Mouse (Mus musculus): ENCODE results near the gene Gm10912. TPM values are rescaled to one million over a fixed set of nuclear protein-coding genes. Genes with fewer than 3 reads are reported as not detected.
"Not testable (repeated sequence)": the region's sequence is repeated elsewhere in the genome, so short reads cannot be mapped to it uniquely, and the experiment has no call there.

The Gm10912 gene
- polyA plus RNA-seq (2011; ENCODE audit: insufficient read length, low read depth, missing spikeins): not detected in 2 replicates

DNA sequence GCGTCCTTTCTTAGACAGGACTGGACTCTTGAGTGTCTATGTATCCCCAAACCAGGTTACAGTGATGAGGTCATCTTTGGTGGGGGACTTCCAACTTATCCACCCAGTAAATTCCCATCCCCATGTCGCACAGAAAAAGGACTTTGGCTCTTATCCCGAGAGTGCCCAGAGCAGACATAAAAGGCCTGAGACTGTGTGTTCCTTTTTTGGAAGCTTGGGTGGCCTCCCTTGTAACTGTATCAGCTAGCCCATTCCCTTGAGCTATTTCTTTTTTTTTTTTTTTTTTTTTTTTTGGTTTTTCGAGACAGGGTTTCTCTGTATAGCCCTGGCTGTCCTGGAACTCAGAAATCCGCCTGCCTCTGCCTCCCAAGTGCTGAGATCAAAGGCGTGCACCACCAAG, at the start of gene Gm10912:
Gene Gm10912 (plus strand): TSS at position 301 of the 400 bp plus-strand sequence.
- not testable (repeated sequence) for H3K4me1 ChIP-seq (ENCODE audit: control insufficient read depth, insufficient read depth, low read length); H3K4me3 ChIP-seq (ENCODE audit: insufficient read depth, low read length); H3K27ac ChIP-seq (ENCODE audit: insufficient read depth, low read length)

DNA sequence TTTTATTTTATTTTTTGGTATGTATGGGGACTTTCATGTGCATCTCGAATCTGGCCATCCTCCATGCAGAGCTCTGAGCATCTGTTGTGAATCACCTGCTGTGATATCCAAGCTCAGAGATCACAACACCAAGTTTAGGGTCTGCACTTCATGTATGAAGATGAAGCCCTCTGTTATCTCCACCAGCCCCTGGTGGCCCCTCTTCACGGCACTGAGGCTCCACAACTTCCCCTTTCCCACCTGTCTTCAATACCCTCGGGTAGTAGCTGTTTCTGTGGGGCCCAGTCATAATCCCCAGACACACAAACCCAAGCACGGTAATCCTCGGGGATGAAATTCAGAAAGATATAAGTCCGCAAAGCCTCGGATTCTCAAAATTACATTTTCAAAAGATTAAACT, 42.5 kb upstream of the Gm10912 start:
- Histone ChIP-seq H3K4me1 (ENCODE audit: control insufficient read depth, insufficient read depth, low read length) (no peaks in the 10 kb centered on the region), H3K4me3 (ENCODE audit: insufficient read depth, low read length) (no peak overlapping the region), H3K27ac (ENCODE audit: insufficient read depth, low read length) (no peak overlapping the region)
- TF ChIP-seq CTCF (IDR thresholded peaks at IDR 0.05; ENCODE audit: borderline replicate concordance, insufficient read depth, low read length): no peak
- TF ChIP-seq POLR2A (IDR thresholded peaks at IDR 0.05; ENCODE audit: low read depth, low read length): no peak

DNA sequence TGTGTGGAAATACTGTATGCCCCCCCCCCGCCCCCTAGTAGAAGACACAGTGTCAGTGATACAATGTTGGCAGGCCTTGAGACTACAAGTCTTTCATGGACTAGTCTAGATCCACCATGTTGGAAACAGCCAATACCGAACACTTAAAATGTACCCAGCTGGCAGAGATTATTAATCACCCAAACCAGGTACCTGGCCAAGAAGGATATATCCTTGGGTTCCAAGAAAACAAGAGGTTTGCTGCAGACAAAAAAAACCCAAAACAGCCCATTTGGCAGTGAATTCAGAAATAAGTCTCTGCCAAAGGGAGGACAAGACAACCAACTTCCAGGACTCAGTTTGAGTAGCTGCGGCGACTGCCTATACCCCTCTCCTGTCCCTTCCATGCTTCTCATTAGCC, 41.0 kb upstream of the Gm10912 start:
- TF ChIP-seq CTCF (IDR thresholded peaks at IDR 0.05; ENCODE audit: borderline replicate concordance, insufficient read depth, low read length): no peak
- TF ChIP-seq POLR2A (IDR thresholded peaks at IDR 0.05; ENCODE audit: low read depth, low read length): no peak
- Histone ChIP-seq H3K4me1 (ENCODE audit: control insufficient read depth, insufficient read depth, low read length) (peaks cover 2% of the 10 kb centered on the region), H3K4me3 (ENCODE audit: insufficient read depth, low read length) (no peak overlapping the region), H3K27ac (ENCODE audit: insufficient read depth, low read length) (no peak overlapping the region)

DNA sequence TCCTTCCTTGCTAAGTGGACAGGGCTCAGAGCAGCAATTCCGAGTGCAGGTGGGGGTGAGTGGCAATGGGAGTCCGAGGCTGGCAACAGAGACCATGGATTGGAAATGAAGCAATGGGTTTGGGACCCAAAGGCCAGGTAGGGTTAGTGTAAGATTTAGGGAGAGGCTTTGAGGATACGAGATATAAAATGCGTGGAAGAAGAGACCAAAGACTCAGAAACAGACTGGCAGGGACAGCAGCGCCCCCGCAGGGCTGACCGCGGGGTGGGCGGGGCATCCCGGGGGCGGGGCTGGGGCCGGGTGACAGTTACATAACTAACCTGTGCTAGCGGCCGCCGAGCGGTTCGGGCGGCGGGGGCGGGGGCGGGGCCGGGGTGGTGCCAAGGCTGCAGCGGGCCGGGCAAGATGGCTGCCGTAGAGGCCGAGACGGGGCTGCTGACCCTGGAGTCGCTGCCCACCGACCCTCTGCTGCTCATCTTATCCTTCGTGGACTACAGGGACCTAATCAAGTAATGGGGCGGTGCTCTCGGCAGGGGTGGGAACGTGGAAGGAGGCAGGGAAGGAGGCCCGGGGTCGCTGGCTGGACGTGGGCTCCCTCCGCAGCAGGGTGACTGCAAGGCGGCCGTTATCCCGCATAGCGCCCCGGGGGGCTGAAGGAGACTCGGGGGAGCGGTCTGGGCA, 38.0 kb upstream of the Gm10912 start, which contains the start of gene Fbxo3:
Gene Fbxo3 (plus strand): TSS at position 264 of the 681 bp plus-strand sequence.
- Histone ChIP-seq H3K4me1 (ENCODE audit: control insufficient read depth, insufficient read depth, low read length) (peaks cover 2% of the 10 kb centered on the region), H3K4me3 (ENCODE audit: insufficient read depth, low read length) (peak within 1 kb of the TSS; percentile 88), H3K27ac (ENCODE audit: insufficient read depth, low read length) (peak within 1 kb of the TSS; percentile 2; the same call in 1 of the 2 replicates)
- no peak for TF ChIP-seq CTCF (IDR thresholded peaks at IDR 0.05; ENCODE audit: borderline replicate concordance, insufficient read depth, low read length)
- TF ChIP-seq POLR2A (IDR thresholded peaks at IDR 0.05; ENCODE audit: low read depth, low read length): peak; percentile 92

DNA sequence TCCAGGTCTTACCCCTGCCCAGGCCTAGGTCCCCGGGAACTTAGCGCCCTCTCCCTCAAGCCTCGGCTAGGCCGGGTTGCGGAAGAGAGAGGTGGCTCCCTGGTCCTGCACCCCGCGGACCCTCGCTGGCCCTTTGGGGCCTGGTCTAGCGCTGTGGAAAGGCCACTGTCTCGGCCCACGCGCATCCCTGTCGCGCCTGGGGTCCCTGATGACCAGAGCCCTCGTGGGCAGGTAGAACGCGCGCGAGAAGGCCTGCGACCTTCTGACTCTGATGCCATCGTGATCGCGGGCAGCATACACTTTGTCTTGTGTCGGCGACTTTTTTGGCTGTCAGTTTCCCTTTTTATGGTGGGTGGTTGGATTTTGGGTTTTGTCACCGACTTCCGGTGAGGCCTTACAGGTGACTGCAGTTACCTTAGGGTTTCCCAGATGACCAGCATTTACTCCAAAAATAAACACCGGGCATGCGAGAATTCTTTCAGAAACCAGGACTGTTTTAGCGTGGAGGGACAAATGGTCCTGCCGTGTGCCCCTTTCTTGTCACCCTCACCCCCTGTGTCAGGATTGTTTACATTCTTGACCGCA, 37.4 kb upstream of the Gm10912 start, which contains the start of gene 4931422A03Rik:
Gene 4931422A03Rik (minus strand): TSS at position 223 of the 585 bp plus-strand sequence.
- TF ChIP-seq POLR2A (IDR thresholded peaks at IDR 0.05; ENCODE audit: low read depth, low read length) (no peak), CTCF (IDR thresholded peaks at IDR 0.05; ENCODE audit: borderline replicate concordance, insufficient read depth, low read length) (no peak)
- Histone ChIP-seq H3K27ac (ENCODE audit: insufficient read depth, low read length) (peak within 1 kb of the TSS; percentile 2; the same call in 1 of the 2 replicates), H3K4me1 (ENCODE audit: control insufficient read depth, insufficient read depth, low read length) (peaks cover 2% of the 10 kb centered on the region), H3K4me3 (ENCODE audit: insufficient read depth, low read length) (peak within 1 kb of the TSS; percentile 88)

DNA sequence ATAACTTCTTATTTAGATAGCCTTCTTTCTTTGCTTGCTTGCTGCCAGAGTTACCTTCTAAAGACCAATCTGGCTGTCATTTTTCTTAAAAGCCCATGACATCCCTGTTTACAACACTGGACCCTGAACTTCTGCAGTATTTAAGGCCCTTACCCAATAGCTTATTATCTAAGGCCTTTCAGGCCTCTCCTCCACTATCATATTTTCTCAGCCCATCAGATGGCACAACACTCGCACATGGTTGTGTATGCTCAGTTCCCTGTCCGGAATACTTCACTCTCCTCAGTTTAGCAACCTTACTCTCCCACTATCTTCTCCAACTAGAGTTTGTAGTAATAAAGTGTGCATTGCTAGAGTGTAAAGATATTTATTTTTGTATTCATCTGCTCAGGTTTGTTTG, 36.6 kb upstream of the Gm10912 start:
- peak overlapping the region; percentile 88 for H3K4me3 ChIP-seq (ENCODE audit: insufficient read depth, low read length)
- peaks cover 2% of the 10 kb centered on the region for H3K4me1 ChIP-seq (ENCODE audit: control insufficient read depth, insufficient read depth, low read length)
- no peak overlapping the region for H3K27ac ChIP-seq (ENCODE audit: insufficient read depth, low read length)
- TF ChIP-seq POLR2A (IDR thresholded peaks at IDR 0.05; ENCODE audit: low read depth, low read length) (no peak), CTCF (IDR thresholded peaks at IDR 0.05; ENCODE audit: borderline replicate concordance, insufficient read depth, low read length) (no peak)

DNA sequence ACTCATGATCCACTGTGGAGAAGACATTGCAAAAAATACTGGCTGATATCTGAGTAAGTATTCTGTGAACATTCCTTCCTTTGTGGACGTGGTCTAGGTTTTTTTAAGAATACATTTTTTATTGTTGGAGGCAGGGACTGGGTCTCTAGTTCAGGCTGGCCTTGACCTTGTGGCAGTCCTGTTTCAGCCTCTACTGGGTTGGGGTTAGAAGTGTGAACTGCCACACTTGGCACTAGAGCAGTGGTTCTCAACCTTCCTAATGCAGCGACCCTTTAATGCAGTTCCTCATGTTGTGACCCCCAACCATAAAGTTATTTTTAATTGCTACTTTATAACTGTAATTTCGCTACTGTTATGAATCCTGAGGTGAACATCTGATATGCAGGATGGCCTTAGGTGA, 35.2 kb upstream of the Gm10912 start:
- Histone ChIP-seq H3K4me3 (ENCODE audit: insufficient read depth, low read length) (no peak overlapping the region), H3K27ac (ENCODE audit: insufficient read depth, low read length) (no peak overlapping the region), H3K4me1 (ENCODE audit: control insufficient read depth, insufficient read depth, low read length) (peaks cover 2% of the 10 kb centered on the region)
- TF ChIP-seq POLR2A (IDR thresholded peaks at IDR 0.05; ENCODE audit: low read depth, low read length) (no peak), CTCF (IDR thresholded peaks at IDR 0.05; ENCODE audit: borderline replicate concordance, insufficient read depth, low read length) (no peak)

DNA sequence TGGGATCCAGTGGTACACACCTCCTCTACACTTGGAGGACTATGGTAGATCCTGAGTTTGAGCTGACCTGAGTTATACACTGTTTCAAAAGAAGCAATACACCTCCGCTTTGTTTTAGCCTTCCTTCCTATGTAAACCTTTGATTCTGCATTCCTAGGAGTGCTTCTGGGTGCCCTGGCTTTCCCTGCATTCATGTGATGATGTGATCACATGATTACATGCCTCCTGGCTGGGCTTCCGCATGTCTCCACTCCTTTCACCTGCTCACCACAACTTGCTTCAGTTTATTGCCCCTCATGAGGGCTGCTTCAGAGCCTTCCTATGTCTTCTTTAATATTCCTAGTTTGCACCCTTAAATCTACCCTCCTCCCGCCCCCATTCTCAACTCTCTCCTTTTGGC, 33.6 kb upstream of the Gm10912 start:
- Histone ChIP-seq H3K4me3 (ENCODE audit: insufficient read depth, low read length) (no peak overlapping the region), H3K4me1 (ENCODE audit: control insufficient read depth, insufficient read depth, low read length) (peaks cover 2% of the 10 kb centered on the region), H3K27ac (ENCODE audit: insufficient read depth, low read length) (no peak overlapping the region)
- TF ChIP-seq POLR2A (IDR thresholded peaks at IDR 0.05; ENCODE audit: low read depth, low read length) (no peak), CTCF (IDR thresholded peaks at IDR 0.05; ENCODE audit: borderline replicate concordance, insufficient read depth, low read length) (no peak)

DNA sequence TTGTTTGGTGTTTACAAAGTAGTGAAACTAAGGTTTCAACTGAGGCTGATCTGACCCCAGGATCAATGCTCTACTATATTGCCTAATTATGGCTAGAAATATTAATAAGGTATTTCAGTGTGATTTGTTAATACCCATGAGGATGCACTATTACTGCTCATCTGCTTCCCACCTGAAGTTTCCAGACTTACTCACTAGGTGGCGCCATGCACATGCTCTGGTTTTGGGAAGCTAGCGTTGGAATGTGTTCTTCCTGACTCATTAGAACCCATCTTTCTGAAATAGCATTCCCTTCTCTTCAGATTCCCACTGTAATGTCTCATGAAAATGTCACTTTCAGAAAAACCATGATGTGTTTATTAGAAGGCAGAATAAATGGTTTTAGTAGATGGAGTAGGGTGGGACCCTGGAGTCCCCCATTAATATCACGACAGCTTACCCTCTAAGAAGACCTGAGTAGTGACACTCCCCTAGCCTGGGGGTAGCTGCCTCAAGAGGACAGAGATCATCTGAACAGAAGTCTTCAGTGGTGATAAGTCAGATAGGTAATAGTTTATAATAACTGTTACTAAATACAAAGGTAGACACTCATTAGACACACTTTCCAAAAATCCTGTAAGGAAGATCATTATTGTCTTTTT, 30.7 kb upstream of the Gm10912 start:
- Histone ChIP-seq H3K4me3 (ENCODE audit: insufficient read depth, low read length) (no peak overlapping the region), H3K4me1 (ENCODE audit: control insufficient read depth, insufficient read depth, low read length) (no peaks in the 10 kb centered on the region), H3K27ac (ENCODE audit: insufficient read depth, low read length) (no peak overlapping the region)
- TF ChIP-seq CTCF (IDR thresholded peaks at IDR 0.05; ENCODE audit: borderline replicate concordance, insufficient read depth, low read length) (peak; percentile 75; the same call in 1 of the 2 replicates), POLR2A (IDR thresholded peaks at IDR 0.05; ENCODE audit: low read depth, low read length) (no peak)

DNA sequence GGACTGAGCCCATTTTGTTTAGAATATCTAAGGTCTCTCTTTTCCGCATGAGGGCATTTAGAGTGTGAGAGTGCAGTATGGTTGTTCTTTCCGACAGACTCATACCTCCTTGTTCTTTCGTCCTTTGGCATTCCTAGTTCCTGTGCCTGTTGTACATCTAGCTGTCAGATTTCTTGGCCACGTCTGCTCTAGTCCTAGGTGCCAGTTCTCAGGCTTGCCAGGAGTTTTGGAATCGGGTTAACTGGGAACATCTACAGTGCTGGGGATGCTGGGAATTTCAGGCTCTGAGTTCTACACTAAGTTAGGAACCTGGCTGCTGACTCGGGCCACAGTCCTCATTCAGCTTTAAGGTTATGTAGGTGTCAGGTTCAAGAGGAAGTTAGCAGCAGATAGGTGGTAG, 30.0 kb upstream of the Gm10912 start:
- no peak overlapping the region for H3K4me3 ChIP-seq (ENCODE audit: insufficient read depth, low read length)
- no peaks in the 10 kb centered on the region for H3K4me1 ChIP-seq (ENCODE audit: control insufficient read depth, insufficient read depth, low read length)
- H3K27ac ChIP-seq (ENCODE audit: insufficient read depth, low read length): no peak overlapping the region
- TF ChIP-seq CTCF (IDR thresholded peaks at IDR 0.05; ENCODE audit: borderline replicate concordance, insufficient read depth, low read length): no peak
- no peak for TF ChIP-seq POLR2A (IDR thresholded peaks at IDR 0.05; ENCODE audit: low read depth, low read length)
